Mouse (Mus musculus) thymus, adult 2 months (tissue): ENCODE data around the gene Ube2g2. TPM values are rescaled to one million over a fixed set of nuclear protein-coding genes. Genes with fewer than 3 reads are reported as not detected.

Source experiments
- DNase-seq: peaks from one replicate; pipeline ENCODE4 v3.0.0; 2021
- H3K27ac ChIP-seq: fragments of 200-500 bp; 2 replicates; pipeline ENCODE4 v1.5.1; 2012; ENCODE audit warnings: low read length, control low read depth; ENCODE audit not compliant: control insufficient read depth, insufficient read depth
- H3K27me3 ChIP-seq: fragments of 200-500 bp; 2 replicates; pipeline ENCODE4 v1.6.1; 2012; ENCODE audit warnings: mild to moderate bottlenecking, low read length, moderate library complexity, mixed read lengths; ENCODE audit not compliant: control insufficient read depth, insufficient read depth
- H3K36me3 ChIP-seq: fragments of 200-500 bp; 2 replicates; pipeline ENCODE4 v1.6.1; 2012; ENCODE audit warnings: mild to moderate bottlenecking, low read length, moderate library complexity; ENCODE audit not compliant: control insufficient read depth, insufficient read depth
- H3K4me1 ChIP-seq: fragments of 200-500 bp; replicated peaks from 2 replicates; pipeline ENCODE4 v1.6.1; 2012; ENCODE audit warnings: low read length; ENCODE audit not compliant: control insufficient read depth, insufficient read depth
- H3K4me3 ChIP-seq: fragments of 200-500 bp; 2 replicates; pipeline ENCODE4 v1.5.1; 2012; ENCODE audit warnings: mild to moderate bottlenecking, low read length, control low read depth, moderate library complexity; ENCODE audit not compliant: control insufficient read depth, insufficient read depth
- CTCF ChIP-seq: fragments of 200-500 bp; IDR thresholded peaks from 2 replicates; pipeline ENCODE4 v1.5.1; 2012; ENCODE audit warnings: mild to moderate bottlenecking, control low read depth, low read length, moderate library complexity, borderline replicate concordance; ENCODE audit not compliant: control insufficient read depth, poor library complexity, insufficient read depth; ENCODE audit errors: extremely low read depth
- POLR2A ChIP-seq: fragments of 200-500 bp; IDR thresholded peaks from 2 replicates; pipeline ENCODE4 v1.6.1; 2012; ENCODE audit warnings: mild to moderate bottlenecking, low read length, control low read depth, moderate library complexity; ENCODE audit not compliant: control insufficient read depth, poor library complexity, insufficient read depth; ENCODE audit errors: extremely low read depth
- WGBS: fragments of 180-500 bp; shearing (Covaris S2); methylation state at CpG from one replicate; pipeline ENCODE4 v1.1.7; 2018; 5-methylcytosine and 5-hydroxymethylcytosine counted together
- polyA plus RNA-seq: library from polyadenylated mRNA; depleted of rRNA; stranded (reverse); fragments of >200 nt; gene quantifications from 2 replicates; pipeline ENCODE4 v1.2.3, GENCODE M21; 2012

The Ube2g2 gene
- polyA plus RNA-seq, 1 experiment, result 52.6 TPM

DNA sequence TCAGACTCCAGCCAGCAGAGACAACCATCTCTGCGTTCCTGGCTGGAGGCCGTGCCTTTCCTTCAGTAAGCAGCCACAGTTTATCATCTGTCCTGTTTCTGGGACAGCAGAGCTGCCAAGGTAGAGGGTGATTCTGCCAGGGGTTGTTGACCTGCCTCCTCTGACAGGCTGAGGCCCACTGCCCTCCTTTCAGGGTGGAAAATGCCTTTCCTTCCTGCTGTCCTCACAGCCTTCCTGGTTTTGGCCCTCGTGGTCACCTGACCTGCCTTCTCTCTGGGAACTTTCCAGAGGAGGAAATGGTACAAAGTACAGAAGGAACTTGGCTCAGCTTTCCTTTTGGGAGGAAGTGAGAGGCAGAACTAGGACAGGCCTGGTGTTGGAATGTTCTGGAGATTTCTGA is 8.7 kb upstream of the Ube2g2 start:
- DNase-seq, result no peak
- no peak for TF ChIP-seq CTCF
- TF ChIP-seq POLR2A, result no peak
- H3K27me3 ChIP-seq, result no peaks in the 10 kb centered on the region
- WGBS, result 77% methylated on average over 3 of the region's 3 CpGs
- H3K4me3 ChIP-seq, result no peak overlapping the region
- peaks cover 32% of the 10 kb centered on the region for H3K36me3 ChIP-seq
- H3K27ac ChIP-seq, result no peak overlapping the region
- no peaks in the 10 kb centered on the region for H3K4me1 ChIP-seq

- WGBS, result 98% methylated on average over 8 of the region's 8 CpGs
- H3K4me3 ChIP-seq, result no peak overlapping the region
- H3K27me3 ChIP-seq, result no peaks in the 10 kb centered on the region
- no peak overlapping the region for H3K27ac ChIP-seq
- no peak for DNase-seq
- no peak for TF ChIP-seq POLR2A
- no peak for TF ChIP-seq CTCF
- H3K4me1 ChIP-seq, result no peaks in the 10 kb centered on the region
- H3K36me3 ChIP-seq, result peaks cover 32% of the 10 kb centered on the region
Observed at GRCm38 (mm10) chr10:77615647-77616046, 6.4 kb upstream of the Ube2g2 start.

- H3K27me3 ChIP-seq, result no peaks in the 10 kb centered on the region
- H3K4me3 ChIP-seq, result no peak overlapping the region
- no peaks in the 10 kb centered on the region for H3K4me1 ChIP-seq
- H3K36me3 ChIP-seq, result peaks cover 32% of the 10 kb centered on the region
- TF ChIP-seq POLR2A, result no peak
- no peak for TF ChIP-seq CTCF
- H3K27ac ChIP-seq, result no peak overlapping the region
- WGBS, result 96% methylated on average over 9 of the region's 9 CpGs
- DNase-seq, result no peak
Observed at GRCm38 (mm10) chr10:77616166-77616565, 5.9 kb upstream of the Ube2g2 start.

DNA sequence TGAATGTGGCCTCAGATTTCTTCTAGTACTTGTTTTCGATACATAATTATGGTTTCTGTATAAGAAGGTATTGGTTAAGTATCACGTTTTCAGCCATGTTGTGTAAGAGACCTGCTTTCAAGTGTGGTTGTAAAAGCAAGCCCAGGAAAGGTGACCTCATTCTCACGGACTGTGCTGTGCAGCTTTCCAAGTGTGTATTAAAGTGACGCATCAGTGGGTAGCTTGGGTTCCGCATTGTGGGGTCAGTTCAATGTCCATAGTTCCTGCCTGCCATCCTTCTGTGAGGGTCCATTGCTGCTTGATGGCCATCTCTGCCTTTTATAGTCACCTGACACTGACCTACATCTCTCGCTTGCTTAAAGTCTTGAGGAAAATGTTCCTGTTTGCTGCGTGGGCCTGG is 5.1 kb upstream of the Ube2g2 start:
- no peak for DNase-seq
- Histone ChIP-seq H3K36me3 (peaks cover 32% of the 10 kb centered on the region), H3K27me3 (no peaks in the 10 kb centered on the region), H3K4me3 (no peak overlapping the region), H3K27ac (no peak overlapping the region), H3K4me1 (peaks cover 5% of the 10 kb centered on the region; the same call in 1 of the 2 replicates)
- no peak for TF ChIP-seq POLR2A
- 97% methylated on average over 7 of the region's 7 CpGs for WGBS

GRCm38 (mm10) chr10:77621546-77621945 is 529 bp upstream of the Ube2g2 start:
- Histone ChIP-seq H3K4me3 (peak overlapping the region; percentile 50), H3K36me3 (peaks cover 9% of the 10 kb centered on the region), H3K27ac (peak overlapping the region; percentile 92), H3K4me1 (peaks cover 10% of the 10 kb centered on the region), H3K27me3 (no peaks in the 10 kb centered on the region)
- peak; percentile 11 for DNase-seq
- TF ChIP-seq CTCF (no peak), POLR2A (no peak)
- 69% methylated on average over 8 of the region's 8 CpGs for WGBS

- 19% methylated on average over 8 of the region's 8 CpGs for WGBS
- H3K36me3 ChIP-seq, result no peaks in the 10 kb centered on the region
- H3K27me3 ChIP-seq, result no peaks in the 10 kb centered on the region
- H3K4me3 ChIP-seq, result peak overlapping the region; percentile 31
- H3K27ac ChIP-seq, result no peak overlapping the region
- H3K4me1 ChIP-seq, result peaks cover 10% of the 10 kb centered on the region
- no peak for TF ChIP-seq POLR2A
- no peak for TF ChIP-seq CTCF
- DNase-seq, result peak; percentile 18
Observed at GRCm38 (mm10) chr10:77623069-77623492, 1.0 kb downstream of the Ube2g2 start.
